Mouse (Mus musculus) liver, embryonic 13.5 days (tissue): ENCODE results near the gene Cryl1. TPM values are rescaled to one million over a fixed set of nuclear protein-coding genes. Genes with fewer than 3 reads are reported as not detected.

Source experiments
- ATAC-seq: fragments of 200-750 bp; cut with Nextera tagmentation; 2 replicates; pipeline ENCODE4 v1.8.0; 2017; ENCODE audit warnings: low read depth, mild to moderate bottlenecking, moderate number of reproducible peaks, moderate library complexity
- DNase-seq: peaks from one replicate; pipeline ENCODE4 v3.0.0; 2022
- H3K27ac ChIP-seq: fragments of 300-500 bp; sonication (generic); 2 replicates; pipeline ENCODE4 v1.5.1; 2015; ENCODE audit warnings: moderate library complexity, mild to moderate bottlenecking, inconsistent platforms
- H3K27me3 ChIP-seq: fragments of 300-500 bp; sonication (generic); 2 replicates; pipeline ENCODE4 v1.6.1; 2015; ENCODE audit warnings: mild to moderate bottlenecking, inconsistent platforms
- H3K36me3 ChIP-seq: fragments of 300-500 bp; sonication (generic); 2 replicates; pipeline ENCODE4 v1.6.1; 2015; ENCODE audit warnings: mild to moderate bottlenecking, inconsistent platforms
- H3K4me1 ChIP-seq: fragments of 300-500 bp; sonication (generic); replicated peaks from 2 replicates; pipeline ENCODE4 v1.6.1; 2015; ENCODE audit warnings: inconsistent platforms
- H3K4me2 ChIP-seq: fragments of 300-500 bp; sonication (generic); 2 replicates; pipeline ENCODE4 v1.6.1; 2015; ENCODE audit warnings: inconsistent platforms, mild to moderate bottlenecking, moderate library complexity
- H3K4me3 ChIP-seq: fragments of 300-500 bp; sonication (generic); replicated peaks from 2 replicates; pipeline ENCODE4 v1.5.1; 2015; ENCODE audit warnings: mild to moderate bottlenecking, inconsistent platforms
- H3K9ac ChIP-seq: fragments of 300-500 bp; sonication (generic); 2 replicates; pipeline ENCODE4 v1.6.1; 2015; ENCODE audit warnings: mild to moderate bottlenecking, inconsistent platforms
- H3K9me3 ChIP-seq: fragments of 300-500 bp; sonication (generic); replicated peaks from 2 replicates; pipeline ENCODE4 v1.6.1; 2016; ENCODE audit warnings: inconsistent platforms
- WGBS: fragments of 180-500 bp; shearing (Covaris S2); methylation state at CpG from one replicate; pipeline ENCODE4 v1.1.7; 2015; ENCODE audit not compliant: insufficient replicate concordance; 5-methylcytosine and 5-hydroxymethylcytosine counted together
- polyA plus RNA-seq: library from polyadenylated mRNA; unstranded; fragments of >200 nt; fragmentation: Nextera tagmentation; extraction: Ambion mirVana; gene quantifications from 2 replicates; pipeline ENCODE4 v1.2.1, GENCODE M21; 2015

The Cryl1 gene
- polyA plus RNA-seq: 7.0 TPM in 2 replicates

DNA sequence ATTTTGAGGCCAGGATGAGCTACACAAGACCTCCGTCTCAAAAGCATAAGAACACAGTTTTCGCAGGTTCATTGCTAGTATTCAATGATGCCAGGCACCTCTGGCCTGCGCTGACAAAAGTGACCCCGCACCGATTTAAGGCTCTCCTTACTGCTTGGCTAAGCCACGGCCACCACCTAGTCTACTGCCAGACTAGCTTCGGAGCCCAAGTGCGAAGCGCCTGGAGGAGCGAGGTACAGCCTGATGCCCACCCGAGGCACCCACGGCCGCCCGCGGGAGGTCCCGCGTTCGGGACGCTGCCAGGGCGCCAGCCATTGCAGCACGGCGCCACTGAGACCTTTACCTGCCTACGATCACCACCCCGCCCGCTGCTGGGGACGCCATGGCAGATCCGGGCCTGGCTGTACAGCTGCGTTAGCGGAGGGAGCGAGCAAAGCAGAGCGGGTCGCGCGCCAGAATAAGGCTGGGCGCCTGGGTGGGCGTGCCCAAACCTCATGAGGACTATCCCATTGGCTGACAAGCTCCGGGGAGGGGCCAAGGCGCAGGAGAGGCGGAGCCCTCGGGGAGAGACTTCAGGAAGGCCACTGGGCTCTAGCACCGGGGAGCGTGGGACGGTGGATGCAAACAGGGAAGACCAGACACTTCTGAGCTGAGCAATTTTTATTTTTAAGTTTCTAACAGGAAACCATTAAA is at the start of gene Cryl1:
TSS of gene Cryl1 (minus strand) at position 465 of the 693 bp plus-strand sequence.
- peaks cover 22% of the 10 kb centered on the region for H3K4me1 ChIP-seq
- H3K27me3 ChIP-seq: no peaks in the 10 kb centered on the region
- H3K27ac ChIP-seq: no peak within 1 kb of the TSS
- peak; percentile 99 for ATAC-seq
- no peaks in the 10 kb centered on the region for H3K36me3 ChIP-seq
- peak; percentile 96 for DNase-seq
- peak within 1 kb of the TSS; percentile 90 for H3K4me2 ChIP-seq
- WGBS: 2% methylated on average over 43 of the region's 43 CpGs
- H3K4me3 ChIP-seq: peak within 1 kb of the TSS; percentile 68
- H3K9me3 ChIP-seq: no peaks in the 10 kb centered on the region
- peak within 1 kb of the TSS; percentile 77 for H3K9ac ChIP-seq

DNA sequence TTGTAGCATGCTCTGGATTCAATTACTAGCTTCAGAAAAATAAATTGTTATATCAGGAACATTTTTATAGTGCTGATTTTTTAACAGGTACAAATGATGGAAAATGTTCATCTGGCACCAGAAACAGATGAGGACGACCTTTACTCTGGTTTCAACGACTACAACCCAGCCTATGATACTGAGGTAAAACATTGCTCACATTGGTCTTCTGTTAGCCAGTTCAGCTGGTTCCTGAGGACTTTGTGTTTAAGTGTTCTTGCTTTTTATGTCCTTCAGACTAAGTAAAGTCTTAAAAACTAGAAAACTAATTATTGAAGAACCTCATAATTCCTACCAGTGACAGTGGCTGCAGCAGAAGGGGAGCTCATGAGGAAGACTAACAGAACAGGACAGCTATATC is 32.1 kb upstream of the Cryl1 start:
- H3K9ac ChIP-seq: no peak overlapping the region
- WGBS: 61% methylated on average over 2 of the region's 2 CpGs
- no peak for DNase-seq
- H3K4me3 ChIP-seq: no peak overlapping the region
- H3K9me3 ChIP-seq: no peaks in the 10 kb centered on the region
- no peak overlapping the region for H3K4me2 ChIP-seq
- ATAC-seq: no peak
- no peak overlapping the region for H3K27ac ChIP-seq
- H3K36me3 ChIP-seq: no peaks in the 10 kb centered on the region
- no peaks in the 10 kb centered on the region for H3K27me3 ChIP-seq
- H3K4me1 ChIP-seq: peaks cover 4% of the 10 kb centered on the region

DNA sequence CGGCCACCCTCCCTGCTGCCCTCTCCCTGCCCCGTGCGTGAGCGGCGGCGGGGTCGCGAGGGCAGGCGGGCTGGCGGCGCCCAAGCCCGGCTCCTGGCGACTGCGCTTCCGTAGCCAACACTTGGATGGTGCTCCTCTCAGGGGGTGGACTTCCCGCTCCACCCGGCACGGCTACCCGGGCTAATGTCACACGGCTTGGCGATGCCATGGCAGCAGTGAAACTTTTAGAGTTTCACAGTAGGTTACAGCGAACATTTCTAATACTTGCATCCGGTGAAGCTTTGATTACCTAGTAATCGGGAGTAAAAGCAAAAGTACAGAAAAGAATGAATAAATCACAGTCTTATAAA is 25.9 kb upstream of the Cryl1 start:
- ATAC-seq: peak; percentile 72; the same call in 1 of the 2 replicates
- DNase-seq: no peak
- under 1% methylated on average over 19 of the region's 24 CpGs for WGBS

DNA sequence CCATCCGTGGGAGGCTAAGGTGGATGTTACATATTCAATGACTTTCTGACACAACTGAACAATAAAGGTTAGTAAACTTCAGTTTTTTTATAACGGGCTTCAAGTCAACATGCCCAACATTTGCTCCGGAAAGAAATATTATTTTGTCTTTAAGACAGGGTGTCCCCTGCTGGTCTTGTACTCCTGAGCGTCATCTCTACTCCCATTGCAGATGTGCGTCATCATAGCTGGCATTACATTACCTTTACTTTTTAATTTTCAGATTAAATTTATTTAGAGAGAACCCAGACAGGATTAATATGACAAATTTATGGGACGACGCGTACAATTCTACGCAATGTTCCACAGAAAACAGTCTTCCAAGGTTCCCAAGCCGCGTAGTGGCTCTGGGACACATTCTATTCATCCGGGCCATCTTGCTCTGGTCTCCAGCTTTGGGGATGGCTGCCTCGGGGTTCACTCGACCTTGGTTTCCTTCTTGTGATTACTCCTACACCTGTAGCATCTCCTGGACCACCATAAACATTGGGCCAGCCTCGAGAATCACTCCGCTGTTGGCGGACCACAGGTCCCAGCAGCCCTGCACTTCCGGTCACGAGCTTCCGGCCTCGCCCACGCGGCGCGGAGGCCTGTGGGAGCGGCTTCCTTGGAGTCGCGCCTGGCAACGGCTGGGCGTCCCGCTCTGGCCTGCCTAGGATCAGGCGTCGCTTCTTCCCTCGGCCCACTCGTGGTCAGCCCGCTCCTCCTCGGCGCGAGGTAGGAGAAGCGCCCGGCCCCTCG is 25.3 kb upstream of the Cryl1 start, which contains the start of gene Ift88:
TSS of gene Ift88 (plus strand) at position 631 of the 780 bp plus-strand sequence.
- Histone ChIP-seq H3K4me1 (peaks cover 14% of the 10 kb centered on the region), H3K4me2 (peak within 1 kb of the TSS; percentile 89), H3K27me3 (peaks cover 4% of the 10 kb centered on the region; the same call in 1 of the 2 replicates), H3K9ac (peak within 1 kb of the TSS; percentile 81), H3K27ac (no peak within 1 kb of the TSS), H3K36me3 (no peaks in the 10 kb centered on the region), H3K4me3 (peak within 1 kb of the TSS; percentile 87), H3K9me3 (no peaks in the 10 kb centered on the region)
- DNase-seq (peak; percentile 81), ATAC-seq (peak; percentile 99)
- 3% methylated on average over 42 of the region's 42 CpGs for WGBS

More for the DNA sequence above, 25.9 kb upstream of the Cryl1 start:
- Histone ChIP-seq H3K27ac (no peak overlapping the region), H3K36me3 (no peaks in the 10 kb centered on the region), H3K4me2 (peak overlapping the region; percentile 89), H3K4me1 (peaks cover 14% of the 10 kb centered on the region), H3K9me3 (no peaks in the 10 kb centered on the region), H3K27me3 (peaks cover 4% of the 10 kb centered on the region; the same call in 1 of the 2 replicates), H3K4me3 (peak overlapping the region; percentile 87), H3K9ac (peak overlapping the region; percentile 81)

DNA sequence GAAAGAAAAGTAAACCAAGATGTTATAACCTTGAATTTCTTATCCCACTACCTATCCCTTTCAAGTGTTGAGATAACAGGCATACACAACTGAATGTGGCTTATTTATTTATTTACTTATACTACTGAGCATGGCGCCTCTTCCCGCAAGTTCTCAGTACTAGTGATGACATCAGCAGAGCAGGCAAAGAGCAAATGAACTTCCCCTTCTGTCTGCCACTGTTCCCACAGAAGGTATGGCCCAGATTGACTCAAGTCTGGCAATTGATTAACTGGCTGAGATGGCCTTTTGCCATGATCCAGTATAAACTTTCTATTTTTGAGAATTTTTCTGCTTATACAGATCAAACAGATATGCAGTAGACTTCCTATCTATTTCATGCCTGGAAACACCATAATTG is 18.9 kb upstream of the Cryl1 start:
- Histone ChIP-seq H3K4me1 (no peaks in the 10 kb centered on the region), H3K9me3 (no peaks in the 10 kb centered on the region), H3K4me2 (no peak overlapping the region), H3K4me3 (no peak overlapping the region), H3K36me3 (no peaks in the 10 kb centered on the region), H3K27me3 (peaks cover 4% of the 10 kb centered on the region; the same call in 1 of the 2 replicates), H3K9ac (no peak overlapping the region), H3K27ac (no peak overlapping the region)
- DNase-seq: no peak
- no peak for ATAC-seq
- WGBS: 64% methylated on average over 2 of the region's 2 CpGs

DNA sequence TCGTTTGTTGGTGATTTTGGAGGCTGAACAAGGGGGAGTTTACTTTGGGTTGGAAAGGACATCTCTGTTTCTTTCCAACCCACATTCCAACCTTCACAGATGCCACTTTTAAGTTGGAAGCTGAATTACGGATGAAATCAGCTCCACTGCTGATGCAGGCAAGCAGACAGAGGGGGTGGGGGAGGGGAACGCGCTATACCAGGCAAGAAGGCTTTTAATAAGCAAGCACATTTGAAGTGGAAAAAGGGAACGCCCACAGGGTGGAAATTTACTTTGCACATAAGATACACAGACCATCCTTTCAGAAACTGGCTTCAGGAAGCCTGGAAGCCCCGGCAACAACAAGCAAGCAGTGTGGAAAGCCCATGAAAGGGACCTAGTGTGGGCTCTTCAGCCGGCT is 13.8 kb upstream of the Cryl1 start:
- Histone ChIP-seq H3K9me3 (no peaks in the 10 kb centered on the region), H3K4me3 (no peak overlapping the region), H3K27me3 (no peaks in the 10 kb centered on the region), H3K4me1 (peaks cover 5% of the 10 kb centered on the region; the same call in 1 of the 2 replicates), H3K9ac (no peak overlapping the region), H3K4me2 (no peak overlapping the region), H3K27ac (no peak overlapping the region), H3K36me3 (no peaks in the 10 kb centered on the region)
- no peak for DNase-seq
- 63% methylated on average over 7 of the region's 7 CpGs for WGBS
- ATAC-seq: no peak

DNA sequence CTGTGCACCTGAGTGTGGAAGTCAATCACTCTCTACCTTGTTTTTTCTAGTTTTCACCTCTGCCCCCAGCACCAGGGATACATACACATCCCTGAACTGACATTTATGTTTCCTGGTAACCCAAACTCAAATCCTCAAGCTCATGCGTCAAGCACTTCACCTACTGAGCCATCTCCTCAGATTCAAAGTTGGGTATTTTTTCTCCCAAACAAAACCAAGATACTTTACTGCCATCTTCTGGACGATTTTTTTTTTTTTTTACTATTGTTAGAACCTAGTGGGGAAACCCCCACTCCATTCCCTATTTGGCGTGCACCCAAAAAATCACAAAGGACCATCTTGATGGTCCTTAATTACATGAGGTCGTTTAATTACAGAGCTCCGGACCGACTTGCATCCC is 10.8 kb upstream of the Cryl1 start:
- no peak overlapping the region for H3K4me3 ChIP-seq
- WGBS: 22% methylated on average over 6 of the region's 6 CpGs
- no peaks in the 10 kb centered on the region for H3K36me3 ChIP-seq
- no peak overlapping the region for H3K9ac ChIP-seq
- no peaks in the 10 kb centered on the region for H3K9me3 ChIP-seq
- no peak overlapping the region for H3K27ac ChIP-seq
- H3K27me3 ChIP-seq: no peaks in the 10 kb centered on the region
- ATAC-seq: no peak
- H3K4me1 ChIP-seq: peaks cover 8% of the 10 kb centered on the region; the same call in 1 of the 2 replicates
- no peak overlapping the region for H3K4me2 ChIP-seq
- no peak for DNase-seq

DNA sequence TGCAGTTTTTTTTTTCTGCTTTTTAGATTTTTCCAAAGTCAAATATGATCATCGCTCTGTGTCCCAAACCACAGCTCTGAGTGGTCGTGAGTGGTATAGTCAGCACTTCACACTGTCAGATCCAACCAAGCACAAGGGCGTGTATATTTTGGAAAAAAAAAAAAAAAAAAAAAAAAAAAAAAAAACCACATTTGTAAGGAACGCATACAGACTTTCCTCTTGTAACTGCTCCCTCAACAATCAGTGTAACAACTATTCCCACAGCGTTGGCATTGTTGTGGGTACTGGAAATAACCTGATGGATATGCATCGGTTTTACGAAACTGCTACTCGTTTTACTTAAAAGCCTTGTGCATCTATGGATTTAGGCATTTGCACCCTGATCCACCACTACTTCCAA is 9.8 kb upstream of the Cryl1 start:
- no peaks in the 10 kb centered on the region for H3K36me3 ChIP-seq
- no peak for DNase-seq
- no peaks in the 10 kb centered on the region for H3K9me3 ChIP-seq
- H3K4me3 ChIP-seq: no peak overlapping the region
- no peak overlapping the region for H3K9ac ChIP-seq
- ATAC-seq: no peak
- H3K27ac ChIP-seq: no peak overlapping the region
- H3K4me1 ChIP-seq: peaks cover 8% of the 10 kb centered on the region; the same call in 1 of the 2 replicates
- 69% methylated on average over 8 of the region's 8 CpGs for WGBS
- H3K27me3 ChIP-seq: no peaks in the 10 kb centered on the region
- no peak overlapping the region for H3K4me2 ChIP-seq

DNA sequence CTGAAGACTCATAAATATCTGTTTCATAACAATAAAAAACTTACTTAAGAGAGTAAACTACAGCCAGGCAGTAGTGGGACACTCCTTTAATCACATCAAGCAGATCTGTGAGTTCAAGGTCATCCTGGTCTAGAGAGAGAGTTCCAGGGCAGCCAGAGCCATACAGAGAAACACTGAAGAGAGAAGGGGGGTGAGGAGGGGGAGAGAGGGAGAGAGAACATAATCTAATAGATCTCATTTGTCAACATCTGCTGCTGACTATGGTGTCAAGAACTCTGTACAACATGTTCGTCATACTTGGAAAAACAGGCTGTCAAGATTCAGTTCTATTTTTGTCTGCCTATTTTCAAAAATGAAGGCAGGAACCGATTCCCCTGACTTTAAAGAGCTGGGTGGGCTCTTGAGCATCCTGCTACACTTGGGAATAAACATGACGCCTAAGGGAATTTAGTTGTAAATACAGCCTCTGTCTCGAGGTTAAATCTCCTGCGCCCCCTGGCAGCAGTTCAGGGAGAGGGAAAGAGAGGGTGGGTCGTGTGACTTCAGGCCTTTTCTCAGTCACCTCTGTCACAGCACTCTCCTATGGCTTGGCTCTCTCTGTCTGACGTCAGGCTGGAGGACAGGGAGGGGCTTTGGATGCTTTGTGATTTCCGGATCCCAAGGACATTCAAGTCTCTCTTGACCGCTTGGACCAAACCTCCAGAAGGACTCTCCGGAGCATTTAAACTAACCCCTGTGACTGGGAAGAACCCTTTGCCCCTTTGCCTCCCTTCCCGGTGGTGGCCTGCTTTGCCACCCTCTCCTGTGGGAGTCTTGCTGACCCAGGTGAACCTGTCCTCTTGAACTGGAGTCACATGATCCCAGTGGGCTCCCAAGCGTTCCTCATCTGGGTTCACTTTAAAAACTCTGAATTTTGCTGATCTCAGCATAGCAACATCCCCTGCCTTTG is 9.0 kb upstream of the Cryl1 start:
- no peak overlapping the region for H3K4me3 ChIP-seq
- peak overlapping the region; percentile 21; the same call in 1 of the 2 replicates for H3K4me2 ChIP-seq
- no peaks in the 10 kb centered on the region for H3K27me3 ChIP-seq
- no peaks in the 10 kb centered on the region for H3K9me3 ChIP-seq
- H3K27ac ChIP-seq: no peak overlapping the region
- no peaks in the 10 kb centered on the region for H3K36me3 ChIP-seq
- WGBS: 13% methylated on average over 12 of the region's 12 CpGs
- DNase-seq (no peak), ATAC-seq (no peak)
- H3K4me1 ChIP-seq: peaks cover 11% of the 10 kb centered on the region; the same call in 1 of the 2 replicates
- H3K9ac ChIP-seq: no peak overlapping the region

DNA sequence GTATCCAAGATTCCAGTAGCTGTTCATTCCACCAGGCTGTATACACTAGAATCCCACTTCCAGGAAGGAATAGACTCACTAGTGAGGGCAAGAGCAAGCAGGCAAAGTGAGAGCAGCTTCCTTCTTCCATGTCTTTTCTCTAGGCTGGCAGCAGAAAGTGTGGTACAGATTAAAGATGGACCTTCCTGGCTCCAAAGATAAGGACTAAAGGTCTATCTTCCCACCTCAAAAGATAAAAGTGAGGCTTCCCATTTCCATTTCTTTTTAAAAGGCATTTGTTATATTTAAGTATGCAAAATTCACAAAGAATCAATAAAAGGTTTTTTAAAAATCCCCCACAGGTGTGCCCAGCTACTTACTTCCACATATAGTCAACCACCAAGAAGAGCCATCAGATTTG is 4.5 kb upstream of the Cryl1 start:
- H3K4me1 ChIP-seq: peaks cover 25% of the 10 kb centered on the region
- H3K9me3 ChIP-seq: no peaks in the 10 kb centered on the region
- H3K4me2 ChIP-seq: no peak overlapping the region
- H3K4me3 ChIP-seq: no peak overlapping the region
- no peaks in the 10 kb centered on the region for H3K27me3 ChIP-seq
- no peak for DNase-seq
- no peak overlapping the region for H3K27ac ChIP-seq
- ATAC-seq: no peak
- H3K36me3 ChIP-seq: no peaks in the 10 kb centered on the region
- H3K9ac ChIP-seq: no peak overlapping the region
